Mouse (Mus musculus) heart, adult 2 months (tissue): Measurements from ENCODE around the gene Ptges. TPM values are rescaled to one million over a fixed set of nuclear protein-coding genes. Genes with fewer than 3 reads are reported as not detected.

Experiments
- DNase-seq, 2 experiments: peaks; one replicate each; pipeline ENCODE4 v3.0.0; 2021
- H3K27ac ChIP-seq: fragments of 200-600 bp; 2 replicates; pipeline ENCODE4 v1.8.1; 2022
- H3K27me3 ChIP-seq: fragments of 200-500 bp; 2 replicates; pipeline ENCODE4 v1.6.1; 2012; ENCODE audit warnings: mild to moderate bottlenecking, low read length, inconsistent platforms, mixed read lengths; ENCODE audit not compliant: control insufficient read depth, insufficient read depth
- H3K36me3 ChIP-seq: fragments of 200-500 bp; 2 replicates; pipeline ENCODE4 v1.6.1; 2012; ENCODE audit warnings: low read length, inconsistent platforms; ENCODE audit not compliant: control insufficient read depth, insufficient read depth
- H3K4me1 ChIP-seq: fragments of 200-500 bp; 2 replicates; pipeline ENCODE4 v1.6.1; 2011; ENCODE audit warnings: low read length; ENCODE audit not compliant: control insufficient read depth, insufficient read depth
- H3K4me3 ChIP-seq: fragments of 200-600 bp; 2 replicates; pipeline ENCODE4 v1.8.1; 2022
- H3K79me2 ChIP-seq: fragments of 200-500 bp; replicated peaks from 2 replicates; pipeline ENCODE4 v1.6.1; 2012; ENCODE audit warnings: mild to moderate bottlenecking, inconsistent platforms, low read length, moderate library complexity, mixed read lengths; ENCODE audit not compliant: control insufficient read depth, insufficient read depth
- H3K9ac ChIP-seq: fragments of 200-500 bp; 2 replicates; pipeline ENCODE4 v1.6.1; 2012; ENCODE audit warnings: low read depth, mild to moderate bottlenecking, control low read depth, inconsistent platforms, low read length, mixed read lengths
- CTCF ChIP-seq: fragments of 200-600 bp; IDR thresholded peaks from 2 replicates; pipeline ENCODE4 v1.8.1; 2022; ENCODE audit warnings: antibody characterized with exemption, mild to moderate bottlenecking, moderate library complexity
- EP300 ChIP-seq: fragments of 200-500 bp; IDR thresholded peaks from 2 replicates; pipeline ENCODE4 v1.6.1; 2011; ENCODE audit warnings: low read depth, low read length, control low read depth; ENCODE audit not compliant: insufficient read depth
- POLR2A ChIP-seq: fragments of 200-500 bp; IDR thresholded peaks from 2 replicates; pipeline ENCODE4 v1.6.1; 2011; ENCODE audit warnings: mild to moderate bottlenecking, low read depth, low read length, control low read depth; ENCODE audit not compliant: insufficient read depth
- WGBS: fragments of 180-500 bp; shearing (Covaris S2); methylation state at CpG from one replicate; pipeline ENCODE4 v1.1.7; 2018; 5-methylcytosine and 5-hydroxymethylcytosine counted together
- intact Hi-C: fragments of 180-260 bp; cut with DNase I; formaldehyde crosslinking; loops from one replicate; pipeline ENCODE4 v1.15.1; 2025
- polyA plus RNA-seq: library from polyadenylated mRNA; depleted of rRNA; stranded (reverse); fragments of >200 nt; gene quantifications from 2 replicates; pipeline ENCODE4 v1.2.3, GENCODE M21; 2012
- total RNA-seq, 2 experiments: library from RNA; stranded (reverse); gene quantifications; 2 replicates each; pipeline ENCODE4 v1.2.3; 2021

The Ptges gene
- total and polyA plus RNA-seq, 3 experiments: 2.5 to 4.8 (median 2.8) TPM

- no peak for DNase-seq
- no peaks in the 10 kb centered on the region for H3K36me3 ChIP-seq
- H3K27me3 ChIP-seq: no peaks in the 10 kb centered on the region
- no peak overlapping the region for H3K9ac ChIP-seq
- intact Hi-C loops: no loop called here
- TF ChIP-seq CTCF: no peak
- no peak for TF ChIP-seq EP300
- TF ChIP-seq POLR2A: no peak
- WGBS: 55% methylated on average over 6 of the region's 6 CpGs
- no peaks in the 10 kb centered on the region for H3K4me1 ChIP-seq
- H3K79me2 ChIP-seq: no peaks in the 10 kb centered on the region
- no peak overlapping the region for H3K4me3 ChIP-seq
- no peak overlapping the region for H3K27ac ChIP-seq
Measured at GRCm38 (mm10) chr2:30901646-30902160, 28.0 kb downstream of the Ptges start.

- 83% methylated on average over 14 of the region's 14 CpGs for WGBS
Measured at GRCm38 (mm10) chr2:30899397-30900069, 30.1 kb downstream of the Ptges start.

GRCm38 (mm10) chr2:30897291-30897690 is 32.4 kb downstream of the Ptges start:
- Histone ChIP-seq H3K4me1 (no peaks in the 10 kb centered on the region), H3K27me3 (no peaks in the 10 kb centered on the region), H3K4me3 (no peak overlapping the region), H3K79me2 (no peaks in the 10 kb centered on the region), H3K9ac (no peak overlapping the region), H3K36me3 (no peaks in the 10 kb centered on the region), H3K27ac (no peak overlapping the region)
- 46% methylated on average over 6 of the region's 6 CpGs for WGBS
- intact Hi-C loops: no loop called here
- DNase-seq: no peak
- TF ChIP-seq CTCF: no peak
- TF ChIP-seq POLR2A: no peak
- TF ChIP-seq EP300: no peak

More at GRCm38 (mm10) chr2:30899397-30900069, 30.1 kb downstream of the Ptges start:
- no peak overlapping the region for H3K27ac ChIP-seq
- TF ChIP-seq POLR2A: no peak
- TF ChIP-seq EP300: no peak
- no peak for TF ChIP-seq CTCF
- no peak overlapping the region for H3K9ac ChIP-seq
- no peak for DNase-seq
- no peaks in the 10 kb centered on the region for H3K4me1 ChIP-seq
- no peak overlapping the region for H3K4me3 ChIP-seq
- H3K27me3 ChIP-seq: no peaks in the 10 kb centered on the region
- no peaks in the 10 kb centered on the region for H3K79me2 ChIP-seq
- no peaks in the 10 kb centered on the region for H3K36me3 ChIP-seq
- intact Hi-C loops: no loop called here

GRCm38 (mm10) chr2:30893946-30894345 is 35.7 kb downstream of the Ptges start:
- Histone ChIP-seq H3K27me3 (no peaks in the 10 kb centered on the region), H3K79me2 (no peaks in the 10 kb centered on the region), H3K4me1 (no peaks in the 10 kb centered on the region), H3K4me3 (no peak overlapping the region), H3K36me3 (no peaks in the 10 kb centered on the region), H3K9ac (no peak overlapping the region), H3K27ac (no peak overlapping the region)
- intact Hi-C loops: no loop called here
- no peak for DNase-seq
- TF ChIP-seq CTCF (no peak), EP300 (no peak), POLR2A (no peak)
- WGBS: 85% methylated on average over 7 of the region's 7 CpGs

- H3K27ac ChIP-seq: no peak overlapping the region
- H3K27me3 ChIP-seq: no peaks in the 10 kb centered on the region
- no peaks in the 10 kb centered on the region for H3K36me3 ChIP-seq
- H3K79me2 ChIP-seq: no peaks in the 10 kb centered on the region
- DNase-seq: peak; percentile 34 to 39
- no peak overlapping the region for H3K4me3 ChIP-seq
- TF ChIP-seq CTCF: no peak
- TF ChIP-seq POLR2A: no peak
- no peak for TF ChIP-seq EP300
- H3K4me1 ChIP-seq: no peaks in the 10 kb centered on the region
- no peak overlapping the region for H3K9ac ChIP-seq
- 28% methylated on average over 6 of the region's 6 CpGs for WGBS
- intact Hi-C loops: no loop called here
Measured at GRCm38 (mm10) chr2:30893399-30893798, 36.3 kb downstream of the Ptges start.

GRCm38 (mm10) chr2:30891002-30891401 is 38.7 kb downstream of the Ptges start:
- DNase-seq: peak; percentile 40 to 45
- no peak overlapping the region for H3K27ac ChIP-seq
- no peaks in the 10 kb centered on the region for H3K36me3 ChIP-seq
- no peaks in the 10 kb centered on the region for H3K4me1 ChIP-seq
- WGBS: 3% methylated on average over 3 of the region's 3 CpGs
- H3K27me3 ChIP-seq: no peaks in the 10 kb centered on the region
- H3K4me3 ChIP-seq: no peak overlapping the region
- TF ChIP-seq EP300 (0 out of 2 replicates have a peak, but pooled peaks have one; percentile 26), POLR2A (no peak), CTCF (peak; percentile 87)
- H3K79me2 ChIP-seq: no peaks in the 10 kb centered on the region
- intact Hi-C loops: loop anchor here (2.0 kb wide), 1 partner anchor 44 kb away; no protein-coding TSS in a partner anchor
- H3K9ac ChIP-seq: no peak overlapping the region
